Mouse (Mus musculus) testis, adult 2 months (tissue): Measurements from ENCODE around the gene Hint1.

Experiments
- CTCF ChIP-seq: fragments of 200-500 bp; IDR thresholded peaks from 2 replicates; pipeline ENCODE4 v1.5.1; 2012; ENCODE audit warnings: low read depth, mild to moderate bottlenecking, inconsistent platforms, low read length, moderate library complexity; ENCODE audit not compliant: control insufficient read depth, insufficient read depth, insufficient replicate concordance
- POLR2A ChIP-seq: fragments of 200-500 bp; IDR thresholded peaks from 2 replicates; pipeline ENCODE4 v1.6.1; 2012; ENCODE audit warnings: low read depth, mild to moderate bottlenecking, inconsistent platforms, low read length, moderate library complexity; ENCODE audit not compliant: control insufficient read depth

DNA sequence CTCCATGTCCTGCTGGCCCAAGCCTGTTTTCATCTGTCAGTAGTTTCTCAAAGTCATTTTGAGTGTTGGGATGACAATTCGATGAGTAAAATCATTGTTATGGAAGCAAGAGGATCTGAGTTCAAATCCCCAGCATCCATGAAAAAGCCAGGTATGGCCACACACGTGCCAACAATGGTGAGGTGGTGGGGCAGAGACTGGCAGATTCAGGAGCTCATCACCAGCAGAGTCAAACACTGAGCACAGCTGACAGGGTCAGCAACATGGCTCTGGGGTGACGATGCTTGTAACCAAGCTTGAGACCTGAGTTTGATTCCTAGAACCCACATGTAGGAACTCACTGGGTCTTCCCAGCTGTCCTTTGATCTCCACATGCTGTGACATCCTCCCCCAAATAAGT lies 38.9 kb downstream of the Hint1 start:
- no peak for TF ChIP-seq CTCF
- no peak for TF ChIP-seq POLR2A
